Comparison of ENCODE assay signal across 16 mouse cellular contexts in genomic region chr4:136096446-136097113, GRCm38 (mm10). TPM values are rescaled to one million over a fixed set of nuclear protein-coding genes. Genes with fewer than 3 reads are reported as not detected.
A peak's percentile ranks its signal among the peaks of the same experiment; 100 is the strongest.
DNase-seq lines count a peak whose midpoint lies in the region; ATAC-seq and TF ChIP-seq lines count a peak whose summit lies in the region.
"Had no signal": no experiment of that assay in that cellular context is flagged by ENCODE, and none has a peak within 500 bp of the region (broad histone marks: within the 10 kb centered on the region; RNA-seq: fewer than 3 reads in every experiment).

No protein-coding gene starts in this region.

- H3K4me1 ChIP-seq in heart, embryonic 10.5 days, result peaks cover 27% of the 10 kb centered on the region
- peaks cover 13% of the 10 kb centered on the region for H3K4me1 ChIP-seq in heart, embryonic 12.5 days (replicated peaks)
- H3K4me1 ChIP-seq in ES-Bruce4 (ENCODE audit: control insufficient read depth, insufficient read depth, low read length), result no peaks in the 10 kb centered on the region
- H3K4me1 ChIP-seq in thymus, adult 2 months (replicated peaks; ENCODE audit: control insufficient read depth, insufficient read depth, low read length), result peaks cover 62% of the 10 kb centered on the region

- no peak for ATAC-seq in heart, embryonic 12.5 days (ENCODE audit: insufficient number of reproducible peaks, low FRiP score)
- ATAC-seq: forebrain, embryonic 14.5 days had no signal

- no peak for DNase-seq in heart, embryonic 10.5 days (ENCODE audit: low spot score)
- peak; percentile 54 for DNase-seq in thymus, adult 2 months
- DNase-seq in thymus, postnatal 36 days, result peak; percentile 51 to 62
- no peak for DNase-seq in gastrocnemius, postnatal 36 days
- DNase-seq in natural killer cell, adult 2 months (ENCODE audit: low spot score in 2 of 2), result no peak
- DNase-seq: adrenal gland, adult 2 months; adrenal gland, postnatal 25 days; cerebellum, adult 18-20 months; cerebellum, postnatal 10 days; heart, postnatal 14 days had no signal

- no peak for TF ChIP-seq EP300 in ES-Bruce4 (IDR thresholded peaks at IDR 0.05; ENCODE audit: insufficient read depth, low read depth, low read length)

- TF ChIP-seq CTCF in ES-Bruce4 (IDR thresholded peaks at IDR 0.05; ENCODE audit: low read depth, low read length), result no peak
- TF ChIP-seq CTCF in thymus, adult 2 months (IDR thresholded peaks at IDR 0.05; ENCODE audit: borderline replicate concordance, control insufficient read depth, extremely low read depth, insufficient read depth, low read length, poor library complexity), result no peak

- no peak overlapping the region for H3K9ac ChIP-seq in heart, embryonic 12.5 days
- H3K9ac ChIP-seq in ES-Bruce4 (ENCODE audit: low read depth, poor library complexity, severe bottlenecking), result no peak overlapping the region
- H3K9ac ChIP-seq: heart, embryonic 15.5 days; hindbrain, embryonic 15.5 days had no signal

- H3K9me3 ChIP-seq in heart, embryonic 10.5 days, result no peaks in the 10 kb centered on the region
- peaks cover 8% of the 10 kb centered on the region; the same call in 1 of the 2 replicates for H3K9me3 ChIP-seq in heart, embryonic 12.5 days (replicated peaks)
- 0 out of 2 replicates have a peak, but pooled peaks cover 2% of the 10 kb centered on the region for H3K9me3 ChIP-seq in ES-Bruce4 (replicated peaks; ENCODE audit: control insufficient read depth, insufficient read depth, low read length, poor library complexity, severe bottlenecking)
- H3K9me3 ChIP-seq: embryonic facial prominence, embryonic 10.5 days; heart, embryonic 15.5 days; hindbrain, embryonic 15.5 days had no signal

- no peak for TF ChIP-seq POLR2A in ES-Bruce4 (IDR thresholded peaks at IDR 0.05; ENCODE audit: insufficient read depth, low read length)
- no peak for TF ChIP-seq POLR2A in thymus, adult 2 months (IDR thresholded peaks at IDR 0.05; ENCODE audit: control insufficient read depth, extremely low read depth, insufficient read depth, low read length, poor library complexity)

- WGBS in heart, embryonic 10.5 days, result 51% methylated on average over 11 of the region's 11 CpGs
- 53% methylated on average over 11 of the region's 11 CpGs for WGBS in heart, embryonic 12.5 days
- 43% methylated on average over 11 of the region's 11 CpGs for WGBS in thymus, adult 2 months

- no peaks in the 10 kb centered on the region for H3K36me3 ChIP-seq in heart, embryonic 10.5 days
- no peaks in the 10 kb centered on the region for H3K36me3 ChIP-seq in heart, embryonic 12.5 days
- no peaks in the 10 kb centered on the region for H3K36me3 ChIP-seq in ES-Bruce4 (ENCODE audit: control insufficient read depth, insufficient read depth, low read length, poor library complexity, severe bottlenecking)
- no peaks in the 10 kb centered on the region for H3K36me3 ChIP-seq in thymus, adult 2 months (ENCODE audit: control insufficient read depth, insufficient read depth, low read length)
- H3K36me3 ChIP-seq: embryonic facial prominence, embryonic 10.5 days; heart, embryonic 15.5 days; hindbrain, embryonic 15.5 days had no signal

- H3K4me3 ChIP-seq in heart, embryonic 10.5 days, result no peak overlapping the region
- no peak overlapping the region for H3K4me3 ChIP-seq in heart, embryonic 12.5 days
- 0 out of 2 replicates have a peak overlapping the region, but pooled peaks have one; percentile 2 for H3K4me3 ChIP-seq in ES-Bruce4 (ENCODE audit: low read depth, low read length)
- H3K4me3 ChIP-seq in thymus, adult 2 months (ENCODE audit: control insufficient read depth, insufficient read depth, low read length), result no peak overlapping the region
- H3K4me3 ChIP-seq: embryonic facial prominence, embryonic 10.5 days; heart, embryonic 15.5 days; hindbrain, embryonic 15.5 days had no signal

- no peak overlapping the region for H3K4me2 ChIP-seq in heart, embryonic 12.5 days
- H3K4me2 ChIP-seq: heart, embryonic 15.5 days; hindbrain, embryonic 15.5 days had no signal

- intact Hi-C loops in gastrocnemius, postnatal 36 days (cut with DNase I), result no loop called here

- H3K27ac ChIP-seq in heart, embryonic 10.5 days, result 0 out of 2 replicates have a peak overlapping the region, but pooled peaks have one; percentile 17
- H3K27ac ChIP-seq in heart, embryonic 12.5 days (ENCODE audit: poor library complexity, severe bottlenecking), result no peak overlapping the region
- H3K27ac ChIP-seq in ES-Bruce4 (ENCODE audit: insufficient read depth, low read length), result no peak overlapping the region
- peak overlapping the region; percentile 57 for H3K27ac ChIP-seq in thymus, adult 2 months (ENCODE audit: control insufficient read depth, insufficient read depth, low read length)
- H3K27ac ChIP-seq: embryonic facial prominence, embryonic 10.5 days; heart, embryonic 15.5 days; hindbrain, embryonic 15.5 days had no signal

- H3K27me3 ChIP-seq in heart, embryonic 10.5 days (ENCODE audit: insufficient read depth, poor library complexity, severe bottlenecking), result peaks cover 4% of the 10 kb centered on the region; the same call in 1 of the 2 replicates
- H3K27me3 ChIP-seq in heart, embryonic 12.5 days (replicated peaks), result no peaks in the 10 kb centered on the region
- no peaks in the 10 kb centered on the region for H3K27me3 ChIP-seq in ES-Bruce4 (ENCODE audit: control insufficient read depth, insufficient read depth, low read length, poor library complexity, severe bottlenecking)
- no peaks in the 10 kb centered on the region for H3K27me3 ChIP-seq in thymus, adult 2 months (ENCODE audit: control insufficient read depth, insufficient read depth, low read length)
- H3K27me3 ChIP-seq: heart, embryonic 15.5 days; hindbrain, embryonic 15.5 days had no signal

RNA-seq across cellular contexts. Expression of gene Rpl11, which starts 43.4 kb away (rescaled TPM):
- polyA plus RNA-seq in heart, embryonic 10.5 days (2016; fragmentation: Nextera tagmentation; extraction: Ambion mirVana), result 336 and 390 TPM in 2 replicates
- polyA plus RNA-seq in heart, embryonic 12.5 days (2016; fragmentation: Nextera tagmentation; extraction: Ambion mirVana), result 257 and 262 TPM in 2 replicates
- polyA plus RNA-seq in ES-Bruce4 (2011; ENCODE audit: insufficient read depth, insufficient read length, low read depth, missing spikeins), result 1,525 and 1,581 TPM in 2 replicates
- 418 and 466 TPM in 2 replicates for polyA plus RNA-seq in thymus, adult 2 months (2012; rRNA removed)
- total RNA-seq in gastrocnemius, postnatal 36 days (2021), result 100 to 1,000 TPM; 188 to 251 TPM

RNA-seq across cellular contexts. Expression of gene Id3, which starts 46.7 kb away (rescaled TPM):
- polyA plus RNA-seq in heart, embryonic 10.5 days (2016; fragmentation: Nextera tagmentation; extraction: Ambion mirVana), result 324 and 492 TPM in 2 replicates
- polyA plus RNA-seq in heart, embryonic 12.5 days (2016; fragmentation: Nextera tagmentation; extraction: Ambion mirVana), result 320 and 321 TPM in 2 replicates
- polyA plus RNA-seq in ES-Bruce4 (2011; ENCODE audit: insufficient read depth, insufficient read length, low read depth, missing spikeins), result 9.6 and 11.0 TPM in 2 replicates
- 312 and 357 TPM in 2 replicates for polyA plus RNA-seq in thymus, adult 2 months (2012; rRNA removed)
- 10 to 100 TPM; 13.8 to 14.1 TPM for total RNA-seq in gastrocnemius, postnatal 36 days (2021)

Comparison
In these comparisons a context has a peak if more than half of its experiments do, and no peak if none do; other contexts are left out.
1. H3K27ac ChIP-seq: peak in heart, embryonic 10.5 days (single experiment) and thymus, adult 2 months (single experiment); none in heart, embryonic 12.5 days (single experiment) and ES-Bruce4 (single experiment).
2. DNase-seq: peak in thymus, adult 2 months (single experiment) and thymus, postnatal 36 days (2 of 2); none in heart, embryonic 10.5 days (single experiment), gastrocnemius, postnatal 36 days (0 of 2) and natural killer cell, adult 2 months (0 of 2).
3. RNA of gene Id3, which starts 46.7 kb away (polyA plus RNA-seq): 324 to 492 TPM in heart, embryonic 10.5 days, 312 to 357 TPM in thymus, adult 2 months and 320 to 321 TPM in heart, embryonic 12.5 days; 9.6 to 11.0 TPM in ES-Bruce4; every median in the first group is over 10 times any median in the second.